Mouse (Mus musculus) megakaryocyte, embryonic 14.5 days (primary cell): Measurements from ENCODE around the gene Ubr3.

ENCODE experiments used
- FLI1 ChIP-seq: IDR thresholded peaks from 2 replicates; pipeline ENCODE4 v1.6.1; 2012; ENCODE audit warnings: low read length, inconsistent platforms, mixed read lengths
- GATA1 ChIP-seq: IDR thresholded peaks from 3 replicates; pipeline ENCODE4 v1.6.1; 2012; ENCODE audit warnings: mixed read lengths, low read length, inconsistent platforms, borderline replicate concordance

GRCm38 (mm10) chr2:69952849-69953248, 55.8 kb downstream of the Ubr3 start:
- no peak for TF ChIP-seq FLI1
- no peak for TF ChIP-seq GATA1
